Mouse (Mus musculus) cerebellum, adult 2 months (tissue): ENCODE measurements around the gene Alg14.

Experiments used
- CTCF ChIP-seq: fragments of 200-500 bp; IDR thresholded peaks from 2 replicates; pipeline ENCODE4 v1.5.1; 2011; ENCODE audit warnings: low read depth, mild to moderate bottlenecking, control low read depth, low read length, moderate library complexity, borderline replicate concordance; ENCODE audit not compliant: insufficient read depth
- POLR2A ChIP-seq: fragments of 200-500 bp; IDR thresholded peaks from 2 replicates; pipeline ENCODE4 v1.6.1; 2011; ENCODE audit warnings: low read length, control low read depth, borderline replicate concordance; ENCODE audit not compliant: insufficient read depth

- TF ChIP-seq CTCF (peak; percentile 32; the same call in 1 of the 2 replicates), POLR2A (no peak)
Observed at GRCm38 (mm10) chr3:121306641-121307040, 15.1 kb downstream of the Alg14 start.
